Mouse (Mus musculus) lung, postnatal 25 days (tissue): Measurements from ENCODE around the gene Hbp1.

Experiments used
- DNase-seq: peaks from one replicate; pipeline ENCODE4 v3.0.0; 2022; ENCODE audit warnings: low spot score

The Hbp1 gene

DNA sequence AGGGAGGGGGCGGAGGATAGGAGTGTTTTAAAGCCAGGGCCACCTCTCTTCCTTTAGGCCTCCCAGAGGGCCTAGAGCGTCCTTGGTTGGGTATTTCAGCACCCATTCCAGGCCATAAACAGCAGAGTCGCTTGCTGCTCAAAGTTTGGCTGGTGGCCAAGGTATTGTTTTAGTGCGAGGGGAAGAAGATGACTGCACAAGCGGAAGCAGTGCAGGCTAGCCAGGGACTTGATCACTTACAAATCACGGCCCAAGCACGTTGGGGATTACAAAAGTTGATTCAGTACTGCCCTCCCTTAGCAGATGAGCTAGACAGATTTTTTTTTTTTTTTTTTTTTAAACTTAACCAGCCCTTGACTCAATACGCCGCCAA lies 310 bp upstream of the Hbp1 start:
- DNase-seq: no peak

DNA sequence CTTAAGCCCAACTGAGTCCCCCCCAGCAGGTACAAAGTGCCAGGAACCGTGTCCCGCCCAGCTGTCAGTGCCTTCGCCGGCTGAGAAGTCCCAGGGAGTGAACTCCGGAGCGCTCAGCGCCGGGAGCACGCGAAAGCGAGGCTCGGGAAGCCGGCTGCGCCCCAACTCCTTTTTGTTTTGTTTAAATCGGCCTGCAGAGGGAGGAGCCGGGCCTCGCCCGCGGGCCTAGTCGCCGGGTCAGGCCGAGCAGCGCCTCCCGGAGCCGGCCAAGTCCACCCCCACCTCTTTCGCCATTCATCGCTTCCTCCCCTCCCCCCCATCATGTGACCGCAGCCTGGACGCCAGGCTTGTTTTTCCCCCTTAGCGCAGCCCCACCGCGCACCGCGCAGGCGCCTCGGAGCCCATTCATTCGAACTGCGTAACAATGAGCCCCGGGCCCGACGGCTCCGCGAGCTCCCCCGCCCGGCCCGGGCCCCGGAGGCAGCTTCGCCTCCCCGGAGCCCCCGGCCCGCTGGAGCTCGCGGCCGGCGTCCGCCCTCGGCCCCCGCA lies 1.1 kb downstream of the Hbp1 start:
- DNase-seq: peak; percentile 94

DNA sequence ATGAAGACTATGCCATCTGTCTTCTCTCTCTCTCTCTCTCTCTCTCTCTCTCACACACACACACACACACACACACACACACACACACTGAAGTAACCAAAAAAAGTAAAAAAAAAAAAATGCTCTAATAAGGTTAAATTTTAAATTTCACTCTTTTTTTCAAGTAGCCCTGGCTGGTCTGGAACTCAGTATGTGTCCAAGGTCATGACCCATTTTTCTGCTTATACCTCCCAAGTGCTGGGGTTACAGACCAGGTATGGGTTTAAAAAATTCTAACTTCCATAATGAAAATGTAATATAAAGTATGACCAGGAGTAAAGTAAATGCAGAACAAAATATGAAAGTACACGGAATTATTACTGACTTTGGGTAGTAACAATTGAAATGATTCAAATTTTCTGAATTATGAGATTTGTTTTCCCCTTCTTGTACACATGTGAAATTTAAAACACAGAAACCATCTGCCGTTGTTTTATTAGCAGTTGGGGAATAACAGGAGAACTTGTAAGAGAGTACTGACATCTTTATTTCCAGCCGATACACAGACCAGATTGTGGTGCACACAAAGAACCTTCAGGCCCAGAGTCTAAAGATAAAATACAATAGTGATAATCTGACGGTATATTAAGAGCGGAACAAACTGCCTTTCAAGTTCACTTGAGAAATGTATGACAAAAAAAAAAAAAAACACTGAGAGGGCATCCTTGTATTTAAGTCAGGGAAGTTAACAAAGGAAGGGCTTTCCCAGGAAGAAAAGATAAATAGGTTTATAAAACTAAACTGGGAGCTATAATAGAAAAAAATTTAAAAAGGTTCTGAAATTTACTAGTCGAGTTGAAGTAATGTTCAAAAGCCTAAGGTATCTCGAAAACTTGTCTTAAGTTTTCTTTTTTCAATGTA lies 2.0 kb downstream of the Hbp1 start:
- DNase-seq: no peak

DNA sequence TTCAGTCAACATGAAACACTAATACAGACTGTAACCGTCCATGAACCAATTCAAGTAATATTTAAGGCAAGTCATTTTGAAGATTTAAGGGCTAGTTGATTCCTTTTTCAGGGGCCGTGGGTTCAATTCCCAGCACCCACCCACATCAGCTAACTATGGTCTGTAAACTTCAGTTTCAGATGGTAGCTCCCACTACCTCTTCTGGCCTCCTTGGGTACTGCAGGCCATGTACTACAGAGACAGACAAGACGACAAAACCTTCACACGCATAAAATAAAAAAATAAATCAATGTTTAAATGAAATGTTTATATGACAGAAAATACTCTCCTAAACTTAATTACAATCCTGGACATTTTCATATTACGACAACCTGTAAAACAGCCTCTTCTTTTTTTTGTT lies 2.9 kb downstream of the Hbp1 start:
- DNase-seq: peak; percentile 22

DNA sequence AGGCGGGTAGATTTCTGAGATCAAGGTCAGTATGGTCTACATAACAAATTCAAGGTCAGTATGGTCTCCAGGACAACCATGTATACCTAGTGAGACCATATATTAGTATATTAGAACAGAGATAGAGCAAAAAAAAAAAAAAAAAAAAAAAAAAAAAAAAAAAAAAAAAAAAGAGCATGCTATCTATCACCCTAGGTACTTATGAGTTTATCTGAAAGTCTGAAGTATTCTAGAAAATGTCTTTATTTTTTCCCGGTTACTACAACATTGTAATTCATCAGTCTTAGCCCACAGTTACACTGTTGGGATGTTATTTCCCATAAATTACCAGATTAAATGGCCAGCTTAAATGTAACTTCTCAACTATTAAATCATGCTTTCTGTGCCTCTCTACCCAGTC lies 5.9 kb downstream of the Hbp1 start:
- DNase-seq: no peak

DNA sequence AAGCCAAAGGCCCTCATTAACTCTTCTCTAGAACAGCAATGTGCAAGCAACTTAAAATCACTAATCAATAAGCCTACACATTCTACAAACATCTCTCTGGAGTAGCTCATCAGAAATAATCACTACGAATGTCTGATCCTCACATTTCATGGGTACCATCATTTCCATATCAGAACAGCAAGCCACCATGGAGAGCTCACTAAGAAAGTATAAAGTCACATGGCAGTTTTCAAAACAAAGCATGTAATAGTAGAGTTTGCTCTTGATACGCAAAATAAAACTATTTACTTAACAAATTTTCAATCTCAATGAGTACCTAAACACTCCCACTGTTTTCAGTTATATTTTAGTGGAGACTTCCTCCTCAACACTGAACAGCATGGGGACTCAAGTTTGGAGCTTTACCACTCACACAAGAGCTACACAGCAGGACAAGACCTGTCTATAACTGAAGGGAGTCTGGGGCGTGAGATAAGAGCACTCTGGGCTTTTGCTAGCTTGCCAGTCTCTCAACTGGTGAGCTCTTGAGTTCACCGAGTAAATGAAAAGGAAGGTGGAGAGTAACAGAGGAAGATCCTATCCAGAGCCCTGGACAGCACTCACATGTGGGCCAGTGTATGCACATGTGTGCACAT lies 7.2 kb downstream of the Hbp1 start:
- no peak for DNase-seq

DNA sequence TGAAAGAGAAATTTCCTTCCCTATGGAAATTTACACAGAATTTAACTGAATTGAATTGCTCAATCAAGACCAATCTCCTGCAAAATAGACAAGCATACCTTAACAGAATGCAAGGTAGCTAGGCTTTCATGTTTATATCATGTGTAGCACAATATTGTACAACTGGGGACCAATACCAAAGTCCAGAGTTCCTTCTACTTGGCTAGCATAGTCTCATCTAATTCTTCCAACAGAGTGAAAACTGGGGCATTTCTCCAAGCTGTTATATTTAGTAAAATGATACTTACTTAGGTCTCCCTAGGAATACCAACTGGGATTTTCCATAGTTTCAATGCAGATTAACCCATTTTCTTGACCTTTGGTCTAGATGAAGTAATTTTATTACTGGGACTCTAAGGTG lies 11.3 kb downstream of the Hbp1 start:
- DNase-seq: no peak

DNA sequence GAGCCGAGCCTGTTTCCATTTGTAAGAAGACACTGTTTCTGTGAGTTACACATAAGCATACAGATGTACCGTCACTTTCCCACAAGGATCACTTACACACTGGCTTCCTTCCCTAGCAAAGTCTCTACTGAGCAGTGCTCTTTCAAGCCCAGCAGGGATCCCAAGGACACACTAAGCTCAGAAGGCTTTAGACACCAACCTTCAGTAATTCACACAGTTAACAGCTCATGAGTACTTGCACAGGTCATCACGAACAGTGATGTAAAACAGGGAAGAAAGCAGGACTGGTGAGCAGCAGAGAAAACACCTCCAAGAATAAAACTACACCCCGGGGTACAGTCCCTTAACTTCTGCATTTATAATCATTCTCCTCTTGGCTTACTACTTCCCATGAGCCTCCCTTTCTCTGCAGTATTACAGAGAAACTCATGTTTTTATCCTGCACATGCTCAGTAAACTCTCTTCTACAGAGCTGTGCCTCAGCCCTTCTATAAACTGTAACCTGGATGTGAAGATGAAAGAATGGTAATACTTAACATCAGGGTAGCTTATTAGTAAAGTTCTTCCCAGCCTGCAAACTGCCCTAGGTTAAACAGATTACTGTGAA lies 11.8 kb downstream of the Hbp1 start:
- no peak for DNase-seq

DNA sequence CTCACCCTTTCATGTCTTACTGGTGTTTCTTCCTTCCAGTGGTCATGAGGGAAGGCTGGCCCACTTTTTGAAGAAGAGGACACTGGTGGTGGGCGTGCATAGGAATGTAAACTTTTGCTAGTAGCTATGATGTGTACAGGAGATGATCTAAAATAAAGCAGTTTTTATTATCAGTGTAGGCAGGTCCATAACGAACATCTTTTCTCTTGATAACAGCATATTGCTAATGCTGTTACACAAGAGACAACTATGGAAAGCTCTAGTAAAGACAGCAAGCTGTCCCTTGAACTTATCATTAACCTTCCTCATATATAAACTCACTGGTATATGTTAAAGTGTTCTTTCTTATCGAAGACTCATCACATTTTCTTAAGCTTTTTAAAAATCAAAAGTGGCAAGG lies 12.7 kb downstream of the Hbp1 start:
- DNase-seq: no peak

DNA sequence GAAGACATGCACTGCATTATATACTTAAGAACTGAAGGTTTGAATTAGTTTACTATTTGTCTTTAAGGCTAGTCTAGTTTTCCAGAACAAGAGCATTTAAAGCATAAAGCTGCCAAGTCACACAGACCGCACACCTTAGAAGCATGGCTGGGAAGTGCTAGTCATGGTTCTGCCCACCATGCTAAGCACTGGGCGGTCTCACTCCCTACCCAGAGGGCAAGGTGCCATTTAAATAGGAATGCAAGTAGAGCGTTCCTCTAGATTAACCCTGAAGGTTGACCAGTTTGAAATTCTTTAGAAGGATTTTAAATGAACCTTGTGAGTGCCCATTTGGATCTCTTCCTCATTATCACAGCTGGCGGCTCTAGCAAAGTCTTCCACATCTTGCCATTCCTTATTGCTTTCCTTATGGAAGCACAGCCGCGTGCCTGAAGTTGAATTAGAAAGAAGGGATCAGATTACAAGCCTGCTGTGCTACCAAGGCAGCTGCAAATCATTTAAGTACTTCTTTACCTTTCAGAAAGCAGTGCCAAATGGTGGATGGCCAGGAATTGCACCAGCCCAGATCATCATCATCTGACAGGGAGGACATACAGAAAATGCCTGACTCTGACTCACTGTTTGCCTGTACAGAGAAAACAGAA lies 13.6 kb downstream of the Hbp1 start:
- DNase-seq: no peak

DNA sequence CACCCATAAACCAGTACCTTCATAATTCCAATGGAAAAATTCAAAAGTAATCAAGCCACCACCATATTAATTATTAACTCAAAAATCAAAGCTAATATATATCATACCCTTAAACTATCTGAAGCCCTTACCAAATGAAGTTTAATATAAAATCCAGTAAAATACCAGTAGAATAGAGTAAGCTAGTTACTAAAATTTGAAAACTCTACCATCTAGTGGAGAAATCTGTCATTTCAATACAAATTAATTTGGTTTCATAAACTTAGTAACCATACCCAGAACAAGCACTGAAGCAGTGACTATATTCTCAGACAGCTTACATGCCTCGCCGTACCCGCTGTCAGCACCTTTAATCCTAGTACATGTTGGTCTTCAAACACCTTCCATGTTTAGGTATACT lies 18.5 kb downstream of the Hbp1 start:
- no peak for DNase-seq

DNA sequence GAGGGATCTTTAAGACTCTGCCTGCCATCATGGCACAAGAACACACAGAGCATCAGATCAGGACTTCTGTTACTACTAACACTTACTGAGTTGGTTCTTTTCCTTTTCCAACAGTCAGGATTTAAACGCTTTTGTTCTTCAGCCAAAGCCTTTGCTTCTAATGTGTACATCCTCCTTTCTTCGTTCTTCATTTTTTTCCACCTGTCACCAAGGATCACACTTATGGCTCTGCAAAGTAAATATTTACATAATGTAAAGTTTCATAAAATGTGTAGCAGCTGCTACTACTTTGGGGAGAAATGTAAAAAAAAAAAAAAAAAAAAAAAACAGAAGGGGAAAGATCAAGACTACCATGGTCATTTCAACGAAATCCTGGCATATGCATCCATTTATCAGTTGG lies 21.8 kb downstream of the Hbp1 start:
- no peak for DNase-seq

DNA sequence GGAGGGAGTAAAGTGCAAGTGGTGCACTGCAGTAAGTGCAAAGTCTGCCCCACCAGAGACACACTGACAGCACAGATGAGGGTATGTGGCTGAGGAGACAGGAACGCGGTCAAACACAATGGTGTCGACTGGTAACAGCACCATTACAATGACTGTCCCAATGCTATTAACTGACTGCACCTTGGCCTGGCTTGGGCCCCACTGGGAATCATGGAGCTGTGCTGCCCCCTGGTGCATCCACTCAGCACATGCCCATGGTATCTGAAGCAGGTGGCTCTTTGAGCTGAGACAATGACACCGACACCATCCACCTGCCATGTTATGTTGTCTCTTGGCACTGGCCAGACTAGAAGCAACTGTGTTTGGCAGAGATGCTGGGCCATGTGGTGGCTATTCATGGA lies 23.7 kb downstream of the Hbp1 start:
- DNase-seq: peak; percentile 39

DNA sequence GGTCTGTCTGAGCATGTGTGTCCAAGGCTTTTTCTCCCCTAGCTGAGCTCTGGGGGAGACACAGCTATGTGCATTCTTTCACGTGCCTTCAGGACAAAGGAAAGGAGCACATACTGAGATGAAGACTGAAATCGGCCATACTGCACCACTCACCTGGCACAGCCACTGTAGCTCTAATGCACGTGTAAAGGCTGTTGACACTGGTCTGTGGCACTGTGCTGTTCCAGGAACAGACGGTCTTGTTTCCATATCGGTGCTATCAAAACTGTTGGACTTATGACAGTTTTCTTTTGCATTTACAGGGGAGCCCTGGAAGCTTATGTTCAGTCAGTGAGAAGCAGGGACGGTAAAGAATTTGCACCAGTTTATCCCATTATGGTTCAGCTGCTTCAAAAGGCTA lies 25.0 kb downstream of the Hbp1 start:
- DNase-seq: no peak

DNA sequence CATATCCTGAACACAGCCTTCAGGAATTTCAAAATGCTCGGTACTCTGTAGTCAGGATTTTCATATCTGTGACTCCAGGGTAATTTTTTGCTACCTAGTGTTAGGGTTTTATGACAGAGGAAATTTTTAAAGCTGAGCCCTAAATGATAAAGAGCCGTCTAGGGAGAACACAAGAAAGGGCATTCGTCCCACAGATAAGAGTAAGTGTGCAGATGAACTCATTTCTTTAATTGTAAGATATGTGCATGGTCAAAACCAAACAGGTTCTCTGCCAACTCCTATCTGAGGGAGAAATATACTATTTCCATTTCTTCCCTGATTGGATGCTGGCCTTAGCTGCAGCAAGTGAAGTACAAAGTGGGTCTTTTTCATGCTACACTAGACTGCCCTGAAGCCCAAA lies 26.2 kb downstream of the Hbp1 start:
- DNase-seq: no peak

DNA sequence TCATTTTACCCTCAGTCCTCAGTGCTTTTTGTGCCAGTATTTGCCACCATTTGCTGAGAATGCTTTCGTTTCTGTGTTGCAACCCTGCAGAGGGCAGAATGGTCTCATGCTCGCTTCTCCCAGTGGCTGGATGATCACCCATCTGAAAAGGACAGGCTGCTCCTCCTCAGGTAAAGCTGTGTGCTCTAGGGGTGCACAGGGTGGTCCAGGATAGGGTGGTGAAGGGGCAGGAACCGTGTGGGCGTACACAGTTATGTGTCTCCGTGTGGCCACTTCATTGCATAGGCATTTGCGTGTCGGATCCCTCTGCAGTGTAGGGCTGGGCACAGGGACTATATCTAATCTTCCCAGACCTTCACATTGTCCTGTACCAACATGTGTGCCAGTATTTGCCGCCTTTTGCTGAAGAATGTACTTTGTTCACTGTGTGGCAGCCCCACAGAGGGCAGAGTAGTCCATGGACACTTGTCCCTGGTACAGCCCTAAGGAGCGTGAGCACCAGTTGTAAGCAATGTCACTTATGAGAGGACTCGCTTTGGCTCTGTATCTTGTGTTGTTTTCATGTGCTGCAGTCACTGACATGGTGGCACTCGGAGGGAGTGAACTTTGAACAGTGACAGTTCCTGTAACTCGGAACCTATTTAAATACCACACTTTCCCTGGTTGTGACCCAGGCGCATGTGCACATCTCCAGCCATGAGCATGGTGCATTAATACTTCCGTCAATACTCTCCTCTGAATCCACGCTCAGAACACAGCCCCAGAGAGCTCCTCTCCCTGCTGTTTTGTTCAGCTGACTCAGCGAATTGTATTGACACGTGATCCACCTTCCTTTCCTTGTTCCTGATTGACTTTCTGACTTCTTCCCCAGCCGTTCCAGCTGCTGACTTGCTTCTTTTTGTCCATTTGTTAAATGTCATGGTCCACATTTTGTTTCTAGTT lies 29.6 kb downstream of the Hbp1 start:
- DNase-seq: no peak

DNA sequence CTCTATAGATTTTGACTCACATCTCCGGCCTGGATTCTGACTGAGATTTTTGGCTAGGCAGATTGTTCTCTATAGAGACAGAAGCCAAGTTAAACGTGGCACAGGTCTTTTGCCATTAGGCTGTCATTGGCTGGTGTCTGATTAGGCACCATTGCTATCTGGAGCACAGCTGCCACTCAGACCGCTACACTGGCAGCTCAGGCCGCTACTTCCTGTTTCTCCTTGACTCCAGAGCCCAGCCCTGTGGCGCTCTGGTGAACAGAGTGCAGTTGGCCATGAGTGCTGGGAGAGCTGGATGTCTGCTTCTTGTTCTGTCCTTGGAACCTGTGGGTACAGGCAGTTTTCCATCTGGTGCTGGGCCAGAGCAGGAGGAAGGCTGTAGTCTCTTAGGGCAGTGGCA lies 33.1 kb downstream of the Hbp1 start:
- peak; percentile 24 for DNase-seq

DNA sequence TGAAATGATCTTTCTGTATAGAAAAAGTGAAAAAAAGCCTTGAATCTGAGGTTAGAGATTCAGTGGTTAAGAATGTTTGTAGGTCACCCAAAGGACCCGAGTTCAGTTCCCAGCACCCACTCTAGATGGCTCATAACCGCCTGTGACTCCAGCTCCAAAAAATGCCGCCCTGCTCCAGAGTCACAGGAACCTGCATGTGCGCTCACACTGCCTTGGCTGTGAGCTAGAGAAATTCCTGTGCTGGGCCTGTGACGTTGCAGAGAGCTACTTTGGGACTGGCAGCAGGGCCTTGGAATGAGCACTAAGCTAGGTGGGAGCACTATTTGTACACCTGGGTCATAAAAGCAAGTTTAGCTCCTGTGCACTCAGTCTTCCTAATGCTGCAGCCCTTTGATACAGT lies 33.6 kb downstream of the Hbp1 start:
- no peak for DNase-seq

DNA sequence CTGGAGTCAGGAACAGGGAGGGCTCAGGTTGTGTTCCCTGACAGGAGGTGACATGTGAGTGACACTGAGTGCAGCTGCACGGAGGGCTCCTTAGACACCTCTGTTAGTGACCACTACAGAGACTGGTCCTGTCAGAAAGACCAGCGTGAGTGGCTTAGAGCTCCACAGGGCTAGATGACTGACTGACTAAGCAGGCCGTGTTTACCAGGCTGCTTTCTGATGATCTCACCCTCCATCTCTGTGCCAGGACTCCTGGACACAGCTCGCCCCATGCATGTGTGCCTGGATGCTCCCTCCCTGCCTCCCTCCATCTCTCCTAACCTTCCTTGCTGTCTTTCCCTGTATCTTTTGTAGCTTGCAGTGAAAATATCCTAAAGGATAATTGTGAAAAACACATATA lies 36.7 kb downstream of the Hbp1 start:
- DNase-seq: peak; percentile 7

DNA sequence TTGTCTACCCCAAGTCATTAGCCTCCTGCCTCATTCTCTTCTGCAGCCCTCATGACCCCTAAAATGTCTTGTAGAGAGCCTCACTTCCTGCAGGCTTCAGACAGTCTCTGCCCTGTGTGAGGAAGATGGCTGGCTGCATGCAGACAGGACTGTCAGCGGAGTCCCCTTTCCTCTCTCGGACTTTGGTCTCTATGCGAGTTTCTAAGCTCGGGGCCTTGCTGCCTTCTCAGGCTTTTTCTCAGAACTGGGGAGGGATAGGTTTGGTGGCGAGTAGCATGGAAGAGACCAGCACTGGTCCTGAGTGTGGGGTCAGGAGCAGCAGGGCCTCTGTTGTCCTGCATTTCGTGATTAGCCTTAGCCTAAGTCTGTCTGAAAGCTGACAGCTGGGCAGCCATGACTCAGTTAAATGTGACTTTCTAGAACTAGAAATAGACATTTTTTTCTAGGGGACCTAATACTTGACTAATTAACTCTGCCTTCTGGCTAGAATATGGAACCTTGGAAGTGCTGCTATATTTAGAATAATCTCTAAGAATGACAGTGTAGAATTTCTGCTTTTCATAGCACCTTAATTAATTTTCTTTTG lies 37.3 kb downstream of the Hbp1 start:
- DNase-seq: no peak

DNA sequence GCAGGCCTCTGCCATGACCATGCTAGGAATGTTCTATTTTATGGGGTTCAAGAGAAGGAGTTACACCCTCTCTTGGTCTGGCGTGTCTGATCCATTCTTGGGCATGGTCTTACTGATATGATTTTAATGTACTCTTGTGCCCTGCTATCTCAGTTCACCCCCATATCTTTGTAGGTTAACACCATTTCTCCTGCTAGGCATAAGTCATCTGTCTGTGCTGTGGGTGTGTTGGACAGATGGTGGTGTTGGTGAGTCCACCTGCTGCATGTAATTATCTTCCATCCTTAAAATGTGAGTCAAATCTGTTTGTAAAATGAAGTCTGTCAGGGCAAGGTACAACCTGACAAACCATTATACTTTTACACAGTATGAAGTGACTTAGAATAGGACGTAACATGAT lies 42.9 kb downstream of the Hbp1 start:
- no peak for DNase-seq
